Mouse (Mus musculus) ES-E14 (cell line): ENCODE measurements around the gene Zfp618. TPM values are rescaled to one million over a fixed set of nuclear protein-coding genes. Genes with fewer than 3 reads are reported as not detected.

Experiments
- DNase-seq: peaks from one replicate; pipeline ENCODE4 v3.0.0-alpha.2; 2013; ENCODE audit warnings: low read depth, low spot score
- H3K27ac ChIP-seq: 2 replicates; pipeline ENCODE4 v1.5.1; 2012; ENCODE audit warnings: low read depth, mild to moderate bottlenecking, low read length, moderate library complexity, mixed read lengths; ENCODE audit not compliant: poor library complexity, insufficient read depth, severe bottlenecking
- H3K36me3 ChIP-seq: 2 replicates; pipeline ENCODE4 v1.6.1; 2012; ENCODE audit warnings: mild to moderate bottlenecking, low read length, moderate library complexity, mixed read lengths; ENCODE audit not compliant: control insufficient read depth, poor library complexity, insufficient read depth, severe bottlenecking
- H3K4me1 ChIP-seq, 2 experiments: fragments of 150-350 bp in 1 of 2; sonication (generic) in 1 of 2; 2 replicates each; pipeline ENCODE4 v1.6.1; 2012; ENCODE audit warnings: low read length in 2 of 2, mild to moderate bottlenecking in 1 of 2, mixed read lengths in 1 of 2; ENCODE audit not compliant: control insufficient read depth in 2 of 2, insufficient read depth in 2 of 2, poor library complexity in 1 of 2
- H3K4me3 ChIP-seq, 2 experiments: fragments of 150-350 bp in 1 of 2; sonication (generic) in 1 of 2; 2 replicates each; pipeline ENCODE4 v1.5.1; 2012; ENCODE audit warnings: low read length in 2 of 2, low read depth in 1 of 2, mild to moderate bottlenecking in 1 of 2, mixed read lengths in 1 of 2; ENCODE audit not compliant: insufficient read depth in 1 of 2, poor library complexity in 1 of 2, severe bottlenecking in 1 of 2
- H3K9ac ChIP-seq: 2 replicates; pipeline ENCODE4 v1.6.1; 2012; ENCODE audit warnings: low read depth, mild to moderate bottlenecking, low read length, mixed read lengths; ENCODE audit not compliant: poor library complexity, insufficient read depth, severe bottlenecking
- H3K9me3 ChIP-seq: fragments of 150-350 bp; sonication (generic); 2 replicates; pipeline ENCODE4 v1.6.1; 2012; ENCODE audit warnings: low read depth, mild to moderate bottlenecking, low read length; ENCODE audit not compliant: control insufficient read depth, insufficient read depth
- CHD2 ChIP-seq: IDR thresholded peaks from 2 replicates; pipeline ENCODE4 v1.6.1; 2014; ENCODE audit warnings: mild to moderate bottlenecking, low read depth, low read length, inconsistent platforms
- HCFC1 ChIP-seq: IDR thresholded peaks from 2 replicates; pipeline ENCODE4 v1.6.1; 2012; ENCODE audit warnings: low read length, inconsistent platforms, borderline replicate concordance; ENCODE audit not compliant: insufficient read depth
- MAFK ChIP-seq: IDR thresholded peaks from 2 replicates; pipeline ENCODE4 v1.6.1; 2014; ENCODE audit warnings: mild to moderate bottlenecking, low read depth, low read length, inconsistent platforms; ENCODE audit not compliant: insufficient read depth
- ZC3H11A ChIP-seq: IDR thresholded peaks from 2 replicates; pipeline ENCODE4 v1.6.1; 2012; ENCODE audit warnings: low read depth, mild to moderate bottlenecking, inconsistent platforms, low read length, borderline replicate concordance
- ZNF384 ChIP-seq: IDR thresholded peaks from 2 replicates; pipeline ENCODE4 v1.6.1; 2012; ENCODE audit warnings: low read depth, low read length, inconsistent platforms
- in situ Hi-C, 2 experiments: fragments of 600-800 bp; cut with MboI; formaldehyde crosslinking; loops; one replicate each; pipeline ENCODE4 v1.15.1; 2025; ENCODE audit warnings: low sequenced_read_pairs in 2 of 2, inconsistent platforms in 1 of 2; ENCODE audit not compliant: unreplicated experiment in 2 of 2
- total RNA-seq: library from RNA; depleted of rRNA; stranded (reverse); fragments of 300-350 nt; gene quantifications from 2 replicates; pipeline ENCODE4 v1.2.3, GENCODE M21; 2012

Zfp618 gene
- total RNA-seq, 1 experiment = 3.3 TPM

DNA sequence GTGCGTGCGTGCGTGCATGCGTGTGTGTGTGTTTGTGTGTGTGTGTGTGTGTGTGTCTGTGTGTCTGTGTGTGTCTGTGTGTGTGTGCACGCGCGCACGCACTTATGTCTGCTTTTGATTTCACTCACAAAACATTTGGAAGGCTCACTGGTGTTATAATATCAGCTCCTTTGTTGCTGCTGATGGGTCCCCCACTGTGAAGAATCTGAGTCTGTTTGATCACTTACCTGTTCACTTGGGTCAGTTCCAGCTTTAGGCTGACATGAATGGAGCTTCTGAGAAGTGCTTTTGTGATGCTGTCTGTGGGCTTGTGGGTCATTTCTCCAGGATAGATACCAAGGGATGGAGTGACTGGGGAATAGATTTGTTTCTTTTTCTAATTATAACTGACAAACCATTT lies 140.3 kb downstream of the Zfp618 start:
- Histone ChIP-seq H3K36me3 (no peaks in the 10 kb centered on the region), H3K4me1 (no peaks in the 10 kb centered on the region), H3K9ac (no peak overlapping the region), H3K4me3 (no peak overlapping the region), H3K27ac (no peak overlapping the region), H3K9me3 (no peaks in the 10 kb centered on the region)
- in situ Hi-C loops = no loop called here
- peak; percentile 17 for DNase-seq
- TF ChIP-seq ZC3H11A = no peak
- TF ChIP-seq CHD2 = no peak
- no peak for TF ChIP-seq HCFC1
- no peak for TF ChIP-seq MAFK
- no peak for TF ChIP-seq ZNF384

DNA sequence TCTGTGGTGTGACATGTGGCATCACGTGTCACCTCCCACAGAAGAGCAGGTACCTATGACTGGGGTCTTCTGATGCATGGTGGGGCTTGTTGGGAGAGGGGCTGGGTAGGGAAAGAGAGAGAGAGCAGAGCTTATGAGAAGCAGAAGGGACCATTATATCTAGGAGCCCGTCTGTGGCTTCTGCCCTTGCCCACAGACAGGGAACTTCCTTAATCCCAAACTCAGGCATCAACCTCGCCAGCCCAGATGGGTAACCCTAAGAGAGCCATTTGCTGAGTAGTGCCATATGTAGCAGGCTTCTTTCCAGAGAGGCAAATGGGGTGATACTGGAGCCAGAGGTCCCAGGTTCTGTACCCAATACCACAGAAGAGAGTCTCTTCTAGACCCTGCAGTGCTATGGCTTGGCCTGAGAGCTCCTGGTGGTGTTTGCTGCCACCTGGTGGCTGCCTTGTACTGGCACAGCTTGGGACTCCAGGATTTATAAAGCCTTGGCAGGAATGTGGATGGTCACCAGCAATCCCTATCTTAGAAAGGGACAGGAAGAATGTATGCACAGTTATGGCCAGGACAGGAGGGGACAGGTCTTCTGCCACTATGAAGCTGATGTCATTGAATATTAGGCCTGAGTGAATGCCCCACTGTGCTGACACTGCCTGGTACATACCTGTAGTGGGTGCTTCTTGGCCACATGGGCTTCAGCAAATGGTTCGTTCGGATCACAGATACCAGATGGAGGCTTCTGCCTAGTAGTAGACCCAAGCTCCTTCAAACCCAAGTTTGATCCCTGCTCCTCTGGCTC lies 153.5 kb downstream of the Zfp618 start:
- no peaks in the 10 kb centered on the region for H3K9me3 ChIP-seq
- in situ Hi-C loops = no loop called here
- no peak overlapping the region for H3K27ac ChIP-seq
- no peaks in the 10 kb centered on the region for H3K4me1 ChIP-seq
- no peaks in the 10 kb centered on the region for H3K36me3 ChIP-seq
- no peak overlapping the region for H3K4me3 ChIP-seq
- no peak overlapping the region for H3K9ac ChIP-seq
- DNase-seq = peak; percentile 76
- TF ChIP-seq ZC3H11A (peak; percentile 89), HCFC1 (no peak)

- Histone ChIP-seq H3K4me3 (no peak overlapping the region), H3K4me1 (no peaks in the 10 kb centered on the region), H3K27ac (no peak overlapping the region), H3K36me3 (no peaks in the 10 kb centered on the region), H3K9me3 (no peaks in the 10 kb centered on the region), H3K9ac (no peak overlapping the region)
- no peak for DNase-seq
- in situ Hi-C loops = no loop called here
- no peak for TF ChIP-seq CHD2
- TF ChIP-seq HCFC1 = no peak
- no peak for TF ChIP-seq ZC3H11A
- no peak for TF ChIP-seq ZNF384
- no peak for TF ChIP-seq MAFK
These were observed 159.6 kb downstream of the Zfp618 start for GRCm38 (mm10) chr4:63124861-63125466.

DNA sequence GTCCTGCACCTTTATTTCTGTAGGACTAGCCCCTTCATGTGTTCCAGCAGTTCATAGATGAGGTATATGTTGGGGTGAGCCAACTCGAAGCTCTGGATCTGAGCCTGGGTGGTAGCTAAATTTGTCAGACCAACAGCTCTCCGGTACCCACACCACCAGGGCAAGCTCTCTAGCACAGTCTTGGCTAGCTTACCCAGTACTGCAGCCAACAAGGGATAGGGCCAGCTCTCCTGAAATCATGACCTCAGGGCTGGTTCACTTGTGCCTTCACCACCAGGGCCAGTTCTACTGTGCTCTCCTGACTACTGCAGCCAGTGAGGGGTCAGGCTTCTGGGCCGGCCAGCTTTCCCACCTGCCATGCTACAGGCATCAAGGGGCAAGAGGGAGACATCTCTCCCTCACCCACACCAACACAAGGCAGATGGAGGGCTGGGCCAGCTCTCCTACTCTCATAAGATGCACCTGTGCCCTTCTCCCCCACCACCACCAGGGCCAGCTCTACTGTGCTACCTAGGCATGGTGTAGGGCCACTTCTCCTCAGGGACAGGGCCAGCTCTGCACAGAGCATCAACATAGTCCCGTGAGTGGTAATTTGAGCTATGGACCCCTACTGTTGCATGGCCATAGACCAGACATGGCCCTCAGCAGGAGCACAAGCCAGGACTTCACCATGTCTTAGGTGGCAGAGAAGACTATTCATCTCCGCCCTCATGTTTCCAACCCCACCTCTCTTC lies 164.7 kb downstream of the Zfp618 start:
- no peak for TF ChIP-seq ZC3H11A
- TF ChIP-seq CHD2 = no peak
- no peak for TF ChIP-seq HCFC1
- TF ChIP-seq MAFK = no peak
- no peak for TF ChIP-seq ZNF384
- Histone ChIP-seq H3K27ac (no peak overlapping the region), H3K4me3 (no peak overlapping the region), H3K9me3 (no peaks in the 10 kb centered on the region), H3K9ac (no peak overlapping the region), H3K36me3 (no peaks in the 10 kb centered on the region), H3K4me1 (no peaks in the 10 kb centered on the region)
- no peak for DNase-seq
- in situ Hi-C loops = no loop called here
